Mouse (Mus musculus): ENCODE data around the gene Kcnip2.

DNA sequence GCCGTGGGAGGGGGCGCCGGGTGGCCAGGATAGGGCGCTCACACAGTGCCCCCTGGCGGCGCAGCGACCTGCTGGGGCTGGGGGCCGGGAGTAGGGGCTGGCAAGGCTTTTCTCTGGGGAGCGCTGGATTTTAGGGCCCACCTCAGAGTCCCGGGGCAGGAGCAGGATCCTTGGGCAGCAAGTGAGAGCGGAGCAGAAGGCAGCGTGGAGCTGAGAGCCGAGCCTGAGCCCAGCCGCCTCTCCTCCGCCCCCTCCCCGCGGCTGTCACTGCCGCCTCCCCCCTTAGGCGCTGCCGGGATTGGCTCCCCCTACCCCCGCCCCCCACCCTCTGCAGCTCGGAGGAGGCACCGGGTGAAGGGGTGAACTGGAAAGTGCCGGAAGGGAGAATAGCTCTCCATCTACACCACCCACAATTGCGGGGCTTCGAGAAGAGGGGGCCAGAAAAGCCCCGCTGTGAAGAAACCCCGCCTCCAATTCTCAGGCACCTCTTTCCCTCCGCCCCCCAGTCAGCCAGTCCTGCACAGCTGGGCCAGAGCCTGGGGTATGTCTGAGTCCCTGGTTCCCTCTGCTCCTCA, at the start of gene Kcnip2:
- TF ChIP-seq CTCF (IDR thresholded peaks at IDR 0.05; ENCODE audit: control insufficient read depth, insufficient read depth, low read length) (no peak), POLR2A (IDR thresholded peaks at IDR 0.05; ENCODE audit: borderline replicate concordance, control insufficient read depth, low read depth, low read length) (no peak)

All from bone marrow, adult 2 months (tissue).